Mouse (Mus musculus): Measurements from ENCODE around the gene Gm20683. TPM values are rescaled to one million over a fixed set of nuclear protein-coding genes. Genes with fewer than 3 reads are reported as not detected.
"Not testable (repeated sequence)": the region's sequence is repeated elsewhere in the genome, so short reads cannot be mapped to it uniquely, and the experiment has no call there.

Gm20683 gene
- polyA plus RNA-seq, 1 experiment from 2014 or later: 0.36 TPM

- not testable (repeated sequence) for H3K9me3 ChIP-seq (replicated peaks; ENCODE audit: control insufficient read depth, low read length); H3K4me1 ChIP-seq (ENCODE audit: control insufficient read depth, insufficient read depth, low read length); DNase-seq (ENCODE audit: low spot score); H3K4me2 ChIP-seq (ENCODE audit: low read depth, low read length); H3K4me3 ChIP-seq (ENCODE audit: low read depth, low read length); H3K27ac ChIP-seq (replicated peaks; ENCODE audit: low read depth, low read length); H3K9ac ChIP-seq (replicated peaks; ENCODE audit: low read length); ATAC-seq (replicated peaks; ENCODE audit: insufficient number of reproducible peaks, low FRiP score, low TSS enrichment, low read depth); H3K36me3 ChIP-seq (replicated peaks; ENCODE audit: control insufficient read depth, insufficient read depth, low read depth, low read length); H3K27me3 ChIP-seq (ENCODE audit: control insufficient read depth, insufficient read depth, low read length)
These were observed 30.0 kb upstream of the Gm20683 start for GRCm38 (mm10) chr17:25871566-25871965.

- no peak for DNase-seq (ENCODE audit: low spot score)
These were observed 28.4 kb upstream of the Gm20683 start for GRCm38 (mm10) chr17:25869954-25870353.

GRCm38 (mm10) chr17:25869498-25869897, 27.9 kb upstream of the Gm20683 start:
- Histone ChIP-seq H3K36me3 (replicated peaks; ENCODE audit: control insufficient read depth, insufficient read depth, low read depth, low read length) (no peaks in the 10 kb centered on the region), H3K27me3 (ENCODE audit: control insufficient read depth, insufficient read depth, low read length) (no peaks in the 10 kb centered on the region), H3K27ac (replicated peaks; ENCODE audit: low read depth, low read length) (no peak overlapping the region), H3K9ac (replicated peaks; ENCODE audit: low read length) (no peak overlapping the region), H3K4me3 (ENCODE audit: low read depth, low read length) (no peak overlapping the region), H3K4me1 (ENCODE audit: control insufficient read depth, insufficient read depth, low read length) (peaks cover 6% of the 10 kb centered on the region), H3K9me3 (replicated peaks; ENCODE audit: control insufficient read depth, low read length) (no peaks in the 10 kb centered on the region), H3K4me2 (ENCODE audit: low read depth, low read length) (no peak overlapping the region)
- ATAC-seq (replicated peaks; ENCODE audit: insufficient number of reproducible peaks, low FRiP score, low TSS enrichment, low read depth) (no peak), DNase-seq (ENCODE audit: low spot score) (no peak)
- 89% methylated on average over 8 of the region's 8 CpGs for WGBS

More at GRCm38 (mm10) chr17:25869954-25870353, 28.4 kb upstream of the Gm20683 start:
- no peak overlapping the region for H3K9ac ChIP-seq (replicated peaks; ENCODE audit: low read length)
- ATAC-seq (replicated peaks; ENCODE audit: insufficient number of reproducible peaks, low FRiP score, low TSS enrichment, low read depth): no peak
- H3K9me3 ChIP-seq (replicated peaks; ENCODE audit: control insufficient read depth, low read length): no peaks in the 10 kb centered on the region
- WGBS: 85% methylated on average over 2 of the region's 2 CpGs
- H3K36me3 ChIP-seq (replicated peaks; ENCODE audit: control insufficient read depth, insufficient read depth, low read depth, low read length): no peaks in the 10 kb centered on the region
- H3K4me2 ChIP-seq (ENCODE audit: low read depth, low read length): no peak overlapping the region
- peaks cover 6% of the 10 kb centered on the region for H3K4me1 ChIP-seq (ENCODE audit: control insufficient read depth, insufficient read depth, low read length)
- H3K27me3 ChIP-seq (ENCODE audit: control insufficient read depth, insufficient read depth, low read length): no peaks in the 10 kb centered on the region
- no peak overlapping the region for H3K27ac ChIP-seq (replicated peaks; ENCODE audit: low read depth, low read length)
- H3K4me3 ChIP-seq (ENCODE audit: low read depth, low read length): no peak overlapping the region

GRCm38 (mm10) chr17:25868601-25869191, 27.1 kb upstream of the Gm20683 start, which contains the start of gene Mcrip2:
Gene Mcrip2, minus strand, starts transcription at chr17:25868764.
- no peaks in the 10 kb centered on the region for H3K9me3 ChIP-seq (replicated peaks; ENCODE audit: control insufficient read depth, low read length)
- H3K4me1 ChIP-seq (ENCODE audit: control insufficient read depth, insufficient read depth, low read length): peaks cover 6% of the 10 kb centered on the region
- DNase-seq (ENCODE audit: low spot score) (peak; percentile 88), ATAC-seq (replicated peaks; ENCODE audit: insufficient number of reproducible peaks, low FRiP score, low TSS enrichment, low read depth) (peak; percentile 79)
- WGBS: 1% methylated on average over 24 of the region's 24 CpGs
- peak within 1 kb of the TSS; percentile 75 for H3K4me3 ChIP-seq (ENCODE audit: low read depth, low read length)
- no peaks in the 10 kb centered on the region for H3K36me3 ChIP-seq (replicated peaks; ENCODE audit: control insufficient read depth, insufficient read depth, low read depth, low read length)
- H3K27me3 ChIP-seq (ENCODE audit: control insufficient read depth, insufficient read depth, low read length): no peaks in the 10 kb centered on the region
- no peak within 1 kb of the TSS for H3K27ac ChIP-seq (replicated peaks; ENCODE audit: low read depth, low read length)
- peak within 1 kb of the TSS; percentile 99 for H3K4me2 ChIP-seq (ENCODE audit: low read depth, low read length)
- peak within 1 kb of the TSS; percentile 55 for H3K9ac ChIP-seq (replicated peaks; ENCODE audit: low read length)

GRCm38 (mm10) chr17:25867836-25868600, 26.5 kb upstream of the Gm20683 start:
- ATAC-seq (replicated peaks; ENCODE audit: insufficient number of reproducible peaks, low FRiP score, low TSS enrichment, low read depth) (peak; percentile 44), DNase-seq (ENCODE audit: low spot score) (peak; percentile 44)
- Histone ChIP-seq H3K4me3 (ENCODE audit: low read depth, low read length) (peak overlapping the region; percentile 75), H3K9ac (replicated peaks; ENCODE audit: low read length) (peak overlapping the region; percentile 55), H3K27ac (replicated peaks; ENCODE audit: low read depth, low read length) (no peak overlapping the region), H3K4me2 (ENCODE audit: low read depth, low read length) (peak overlapping the region; percentile 99), H3K36me3 (replicated peaks; ENCODE audit: control insufficient read depth, insufficient read depth, low read depth, low read length) (no peaks in the 10 kb centered on the region), H3K27me3 (ENCODE audit: control insufficient read depth, insufficient read depth, low read length) (no peaks in the 10 kb centered on the region), H3K4me1 (ENCODE audit: control insufficient read depth, insufficient read depth, low read length) (peaks cover 6% of the 10 kb centered on the region), H3K9me3 (replicated peaks; ENCODE audit: control insufficient read depth, low read length) (no peaks in the 10 kb centered on the region)
- under 1% methylated on average over 41 of the region's 42 CpGs for WGBS

- Histone ChIP-seq H3K4me1 (ENCODE audit: control insufficient read depth, insufficient read depth, low read length) (peaks cover 6% of the 10 kb centered on the region), H3K4me3 (ENCODE audit: low read depth, low read length) (peak overlapping the region; percentile 75), H3K27me3 (ENCODE audit: control insufficient read depth, insufficient read depth, low read length) (no peaks in the 10 kb centered on the region), H3K9me3 (replicated peaks; ENCODE audit: control insufficient read depth, low read length) (no peaks in the 10 kb centered on the region), H3K4me2 (ENCODE audit: low read depth, low read length) (peak overlapping the region; percentile 99), H3K27ac (replicated peaks; ENCODE audit: low read depth, low read length) (no peak overlapping the region), H3K9ac (replicated peaks; ENCODE audit: low read length) (no peak overlapping the region), H3K36me3 (replicated peaks; ENCODE audit: control insufficient read depth, insufficient read depth, low read depth, low read length) (no peaks in the 10 kb centered on the region)
- DNase-seq (ENCODE audit: low spot score) (no peak), ATAC-seq (replicated peaks; ENCODE audit: insufficient number of reproducible peaks, low FRiP score, low TSS enrichment, low read depth) (no peak)
- WGBS: 12% methylated on average over 7 of the region's 7 CpGs
These were observed 25.9 kb upstream of the Gm20683 start for GRCm38 (mm10) chr17:25867509-25867835.

- DNase-seq (ENCODE audit: low spot score): no peak
- no peak overlapping the region for H3K27ac ChIP-seq (replicated peaks; ENCODE audit: low read depth, low read length)
- H3K36me3 ChIP-seq (replicated peaks; ENCODE audit: control insufficient read depth, insufficient read depth, low read depth, low read length): no peaks in the 10 kb centered on the region
- peaks cover 10% of the 10 kb centered on the region for H3K4me1 ChIP-seq (ENCODE audit: control insufficient read depth, insufficient read depth, low read length)
- ATAC-seq (replicated peaks; ENCODE audit: insufficient number of reproducible peaks, low FRiP score, low TSS enrichment, low read depth): no peak
- no peaks in the 10 kb centered on the region for H3K9me3 ChIP-seq (replicated peaks; ENCODE audit: control insufficient read depth, low read length)
- WGBS: 86% methylated on average over 3 of the region's 3 CpGs
- no peak overlapping the region for H3K4me3 ChIP-seq (ENCODE audit: low read depth, low read length)
- no peak overlapping the region for H3K9ac ChIP-seq (replicated peaks; ENCODE audit: low read length)
- no peaks in the 10 kb centered on the region for H3K27me3 ChIP-seq (ENCODE audit: control insufficient read depth, insufficient read depth, low read length)
- no peak overlapping the region for H3K4me2 ChIP-seq (ENCODE audit: low read depth, low read length)
These were observed 24.6 kb upstream of the Gm20683 start for GRCm38 (mm10) chr17:25866172-25866571.

GRCm38 (mm10) chr17:25865288-25865687, 23.7 kb upstream of the Gm20683 start:
- Histone ChIP-seq H3K36me3 (replicated peaks; ENCODE audit: control insufficient read depth, insufficient read depth, low read depth, low read length) (no peaks in the 10 kb centered on the region), H3K4me3 (ENCODE audit: low read depth, low read length) (no peak overlapping the region), H3K4me1 (ENCODE audit: control insufficient read depth, insufficient read depth, low read length) (peaks cover 15% of the 10 kb centered on the region), H3K27me3 (ENCODE audit: control insufficient read depth, insufficient read depth, low read length) (no peaks in the 10 kb centered on the region), H3K4me2 (ENCODE audit: low read depth, low read length) (no peak overlapping the region), H3K9me3 (replicated peaks; ENCODE audit: control insufficient read depth, low read length) (no peaks in the 10 kb centered on the region), H3K9ac (replicated peaks; ENCODE audit: low read length) (no peak overlapping the region), H3K27ac (replicated peaks; ENCODE audit: low read depth, low read length) (no peak overlapping the region)
- 87% methylated on average over 11 of the region's 11 CpGs for WGBS
- DNase-seq (ENCODE audit: low spot score) (no peak), ATAC-seq (replicated peaks; ENCODE audit: insufficient number of reproducible peaks, low FRiP score, low TSS enrichment, low read depth) (no peak)

Measured in embryonic facial prominence, embryonic 11.5 days (tissue).